Mouse (Mus musculus): Measurements from ENCODE around the gene Ankrd13d.
A peak's percentile ranks its signal among the peaks of the same experiment; 100 is the strongest.
"Not testable (repeated sequence)": the region's sequence is repeated elsewhere in the genome, so short reads cannot be mapped to it uniquely, and the experiment has no call there.

The Ankrd13d gene

GRCm38 (mm10) chr19:4264171-4264780 lies 18.7 kb downstream of the Ankrd13d start:
- DNase-seq (ENCODE audit: low read depth, low spot score), result no peak

- DNase-seq (ENCODE audit: low read depth, low spot score), result no peak
These were observed 19.2 kb downstream of the Ankrd13d start for GRCm38 (mm10) chr19:4263702-4264101.

GRCm38 (mm10) chr19:4262756-4263155 lies 20.2 kb downstream of the Ankrd13d start:
- no peak for DNase-seq (ENCODE audit: low read depth, low spot score)

DNA sequence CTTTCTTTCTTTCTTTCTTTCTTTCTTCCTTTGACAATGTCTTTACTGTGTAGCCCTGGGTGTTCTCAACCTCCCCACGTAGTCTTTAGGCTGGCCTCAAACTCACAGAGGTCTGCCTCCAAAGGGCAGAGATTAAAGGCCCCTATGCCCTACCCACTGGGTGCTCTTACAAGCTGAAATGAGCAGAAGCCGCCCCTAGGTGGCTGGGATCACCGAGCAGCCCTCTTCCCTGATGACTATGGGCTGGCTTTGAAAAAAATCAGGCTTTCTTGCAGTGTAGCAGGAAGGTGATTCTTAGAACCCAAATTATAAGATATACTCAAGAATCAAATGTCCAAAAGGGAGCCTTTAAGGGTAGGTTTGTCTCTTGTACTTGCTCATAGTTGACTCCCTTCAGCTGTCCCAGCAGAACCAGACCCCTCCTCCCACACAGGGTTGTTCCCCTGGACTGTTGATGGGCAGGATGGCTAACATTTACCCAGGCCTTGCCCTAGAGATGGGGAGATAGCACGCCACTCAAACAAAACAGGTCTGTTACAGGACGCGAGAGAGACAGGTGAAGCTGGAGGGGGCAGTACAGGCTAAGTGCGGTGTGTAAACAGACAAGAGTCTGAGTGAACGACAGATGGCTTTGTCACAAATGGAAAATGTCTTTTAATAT lies 21.8 kb downstream of the Ankrd13d start:
- DNase-seq (ENCODE audit: low read depth, low spot score), result no peak

DNA sequence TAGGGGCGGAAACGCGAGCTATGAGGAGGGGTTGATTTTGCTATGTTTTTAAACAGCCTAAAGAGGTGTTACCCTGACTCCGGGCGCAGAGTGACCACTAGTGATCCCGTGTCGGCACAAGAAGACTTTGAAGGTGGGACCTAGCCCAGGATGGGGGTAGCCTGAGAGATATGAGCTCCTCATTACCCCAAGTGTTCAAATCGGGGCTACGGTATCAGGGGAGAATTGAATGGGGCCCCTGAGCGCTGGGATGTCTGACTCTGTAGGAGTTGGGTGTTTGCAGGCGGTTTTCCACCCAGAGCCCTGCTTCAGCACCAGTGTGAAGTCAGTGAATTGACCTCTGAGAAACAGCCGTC lies 25.1 kb downstream of the Ankrd13d start:
- DNase-seq (ENCODE audit: low read depth, low spot score), result no peak

DNA sequence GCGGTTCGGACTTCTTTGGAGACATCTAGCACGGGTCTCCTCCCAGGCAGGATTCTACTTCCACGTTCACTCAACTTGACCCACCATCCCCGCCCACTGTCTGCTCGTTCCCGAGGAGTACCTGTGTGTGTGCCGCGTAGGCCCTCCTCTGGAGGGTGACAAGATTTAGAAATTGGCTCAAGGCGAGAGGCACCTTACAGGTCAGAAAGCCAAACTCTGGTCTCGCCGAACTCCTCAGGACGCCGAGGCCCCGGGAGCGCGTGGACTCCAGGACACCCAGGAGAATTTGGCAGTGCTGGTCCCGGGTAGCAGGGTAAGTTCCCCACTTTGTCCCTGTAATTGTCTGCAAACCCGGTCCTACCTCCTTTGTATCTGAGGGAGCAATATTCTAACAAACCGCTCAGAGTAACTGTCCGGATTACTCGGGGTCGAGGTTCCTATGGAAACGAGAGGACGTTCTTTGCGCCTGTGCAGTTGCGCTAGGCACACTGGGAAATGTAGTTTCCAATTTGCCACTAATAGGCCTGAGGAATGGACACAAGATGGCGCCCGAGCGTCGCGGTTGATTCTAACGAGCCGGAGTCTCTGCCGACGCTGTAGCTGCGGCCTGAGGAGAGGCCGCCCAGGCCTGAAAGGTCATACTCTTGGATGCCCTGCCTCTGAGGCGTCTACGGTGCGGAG lies 25.6 kb downstream of the Ankrd13d start:
- DNase-seq (ENCODE audit: low read depth, low spot score), result peak; percentile 96

DNA sequence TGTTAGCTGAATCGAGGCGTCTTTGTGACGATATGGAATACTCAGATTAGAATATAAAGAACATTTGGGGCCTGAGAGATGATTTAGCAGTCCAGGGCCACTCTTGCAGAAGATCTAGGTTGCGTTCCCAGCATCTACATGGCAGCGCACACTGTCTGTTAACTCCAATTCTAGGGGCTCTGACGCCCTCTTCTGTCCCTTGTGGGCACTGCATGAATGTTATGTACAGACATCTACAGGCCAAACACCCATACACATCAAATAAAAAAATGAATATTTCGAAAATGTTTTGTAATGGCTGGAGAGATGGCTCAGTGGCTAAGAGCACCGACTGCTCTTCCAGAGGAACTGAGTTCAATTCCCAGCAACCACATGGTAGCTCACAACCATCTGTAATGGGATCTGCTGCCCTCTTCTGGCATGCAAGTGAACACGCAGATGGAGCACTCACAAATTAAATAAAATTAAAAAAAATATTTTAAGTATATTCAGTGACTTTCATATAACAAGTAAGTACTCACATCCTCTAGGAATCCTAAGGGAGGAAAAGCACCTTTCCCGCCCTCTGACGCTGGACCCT lies 27.3 kb downstream of the Ankrd13d start:
- no peak for DNase-seq (ENCODE audit: low read depth, low spot score)

- no peak for DNase-seq (ENCODE audit: low read depth, low spot score)
These were observed 28.7 kb downstream of the Ankrd13d start for GRCm38 (mm10) chr19:4254230-4254629.

- DNase-seq (ENCODE audit: low read depth, low spot score), result not testable (repeated sequence)
These were observed 34.3 kb downstream of the Ankrd13d start for GRCm38 (mm10) chr19:4248683-4249082.

GRCm38 (mm10) chr19:4247010-4247409 lies 35.9 kb downstream of the Ankrd13d start:
- no peak for DNase-seq (ENCODE audit: low read depth, low spot score)

GRCm38 (mm10) chr19:4244775-4245174 lies 38.2 kb downstream of the Ankrd13d start:
- no peak for DNase-seq (ENCODE audit: low read depth, low spot score)

DNA sequence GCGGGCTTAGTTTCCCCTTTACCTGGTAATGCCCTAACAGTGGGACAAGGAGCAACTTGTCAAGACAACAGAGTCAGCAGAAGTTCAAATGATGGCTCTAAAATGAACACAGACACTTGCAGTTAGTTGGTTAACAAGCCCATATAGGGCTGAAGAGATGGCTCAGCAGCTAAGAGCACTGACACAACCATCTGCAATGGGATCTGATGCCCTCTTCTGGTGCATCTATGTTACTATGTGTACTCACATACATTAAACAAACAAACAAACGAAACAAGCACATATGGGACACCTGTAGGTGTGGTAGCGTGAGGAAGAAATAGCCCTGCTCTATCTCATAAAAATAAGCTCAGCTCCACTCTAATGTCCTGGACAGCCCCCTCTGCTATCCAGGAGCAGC lies 40.5 kb downstream of the Ankrd13d start:
- DNase-seq (ENCODE audit: low read depth, low spot score), result no peak

- DNase-seq (ENCODE audit: low read depth, low spot score), result no peak
These were observed 42.7 kb downstream of the Ankrd13d start for GRCm38 (mm10) chr19:4240247-4240668.

GRCm38 (mm10) chr19:4234548-4234947 lies 48.4 kb downstream of the Ankrd13d start:
- no peak for DNase-seq (ENCODE audit: low read depth, low spot score)

DNA sequence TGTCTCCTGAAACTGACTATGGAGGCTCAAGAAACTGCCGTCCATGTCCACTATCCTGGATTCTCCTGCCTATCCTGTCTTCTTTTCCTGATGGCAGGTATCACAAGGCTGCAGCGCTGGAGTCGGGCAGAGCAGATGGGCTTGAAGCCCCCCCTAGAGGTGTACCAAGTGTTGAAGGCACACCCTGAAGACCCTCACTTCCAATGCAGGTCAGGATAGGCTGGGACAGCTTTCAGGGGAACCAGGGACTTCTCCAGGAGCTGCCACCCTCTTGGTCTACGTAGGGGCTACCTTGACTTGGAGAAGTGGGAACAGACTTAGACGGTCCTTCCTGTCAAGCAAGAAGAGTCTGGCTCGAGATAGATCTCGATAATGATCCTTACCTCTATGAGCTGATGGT lies 50.3 kb downstream of the Ankrd13d start:
- no peak for DNase-seq (ENCODE audit: low read depth, low spot score)

DNA sequence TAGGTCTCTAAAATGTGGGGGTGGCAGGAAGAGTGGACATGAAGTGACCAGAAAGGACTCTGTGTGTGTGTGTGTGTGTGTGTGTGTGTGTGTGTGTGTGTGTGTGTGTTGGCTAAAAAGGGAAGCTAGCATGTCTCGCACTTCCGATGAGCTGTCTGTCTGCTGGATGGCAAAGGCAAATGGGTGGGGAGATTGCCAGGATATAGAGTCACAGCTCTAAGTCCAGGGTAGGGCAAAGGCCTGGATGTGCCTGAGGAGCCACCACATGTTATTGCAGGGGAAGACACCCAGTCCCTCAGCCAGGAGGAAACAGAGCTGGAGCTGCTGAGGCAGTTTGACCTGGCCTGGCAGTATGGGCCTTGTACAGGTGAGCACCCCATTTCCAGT lies 50.8 kb downstream of the Ankrd13d start:
- DNase-seq (ENCODE audit: low read depth, low spot score), result no peak

DNA sequence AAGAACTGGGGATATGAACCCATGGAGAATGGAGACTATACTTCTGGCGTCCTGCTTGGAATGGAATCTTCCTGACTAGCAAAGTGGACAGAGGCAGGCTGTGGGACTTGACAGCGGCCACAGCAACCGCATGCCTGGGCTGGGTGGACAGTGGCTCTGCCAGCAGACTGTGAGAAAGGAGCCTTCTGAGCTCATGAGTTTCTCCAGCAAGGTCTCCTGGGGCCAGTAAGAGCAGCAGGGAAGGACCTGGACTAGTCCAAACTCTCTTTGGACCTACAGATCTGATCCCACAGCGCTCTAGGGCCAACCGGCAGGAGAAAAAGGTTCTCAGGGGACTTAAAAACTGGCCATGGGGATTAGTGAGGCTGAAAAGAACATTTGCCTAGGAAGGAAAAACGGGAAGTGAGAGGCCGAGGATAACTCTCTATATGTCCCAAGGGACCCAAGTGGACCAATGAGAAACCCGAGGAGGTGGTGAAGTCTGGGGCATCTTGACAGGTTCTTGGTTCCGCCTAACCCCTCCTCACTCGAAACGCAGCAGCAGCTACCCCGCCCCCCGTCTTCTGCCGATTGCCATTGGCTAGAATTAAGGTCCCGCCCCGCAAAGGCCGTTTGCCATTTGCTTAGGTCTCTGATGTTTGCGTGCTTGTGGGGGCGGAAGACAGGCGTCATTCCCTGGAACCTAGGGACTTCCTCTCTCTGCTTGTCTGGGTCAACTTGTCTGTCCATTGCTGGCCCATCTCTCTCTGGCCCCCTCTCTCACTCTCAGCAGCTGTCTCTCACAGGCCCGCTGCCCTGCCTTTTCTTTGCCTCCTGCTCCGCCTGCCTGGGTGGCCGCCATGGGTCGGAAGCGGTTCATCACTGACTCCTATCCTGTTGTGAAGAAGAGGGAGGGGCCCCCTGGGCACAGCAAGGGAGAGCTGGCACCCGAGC lies 51.4 kb downstream of the Ankrd13d start, which contains the start of gene Pold4:
Gene Pold4, plus strand, starts transcription at position 647 of the 933 bp plus-strand sequence.
- DNase-seq (ENCODE audit: low read depth, low spot score), result peak; percentile 73

- DNase-seq (ENCODE audit: low read depth, low spot score), result no peak
These were observed 52.5 kb downstream of the Ankrd13d start for GRCm38 (mm10) chr19:4230415-4230814.

GRCm38 (mm10) chr19:4229451-4230076 lies 53.4 kb downstream of the Ankrd13d start:
- DNase-seq (ENCODE audit: low read depth, low spot score), result no peak

- DNase-seq (ENCODE audit: low read depth, low spot score), result no peak
These were observed 54.0 kb downstream of the Ankrd13d start for GRCm38 (mm10) chr19:4228891-4229290.

Data from retina, postnatal 7 days (tissue).